Mouse (Mus musculus): ENCODE measurements around the gene Ifih1. TPM values are rescaled to one million over a fixed set of nuclear protein-coding genes. Genes with fewer than 3 reads are reported as not detected.

The Ifih1 gene
- total RNA-seq, 2 experiments from 2014 or later, result 2.1 to 2.2 TPM

- peak; percentile 39 for DNase-seq
Observed at GRCm38 (mm10) chr2:62643405-62644305, 2.4 kb downstream of the Ifih1 start.

GRCm38 (mm10) chr2:62639869-62640268 lies 6.2 kb downstream of the Ifih1 start:
- DNase-seq, result no peak
- intact Hi-C loops (cut with DNase I), result no loop called here

More at GRCm38 (mm10) chr2:62643405-62644305, 2.4 kb downstream of the Ifih1 start:
- intact Hi-C loops (cut with DNase I), result no loop called here

- DNase-seq, result no peak
- intact Hi-C loops (cut with DNase I), result loop anchor here (5.0 kb wide), 1 partner anchor 813 kb away; no protein-coding TSS in a partner anchor
Observed at GRCm38 (mm10) chr2:62630446-62630845, 15.6 kb downstream of the Ifih1 start.

- intact Hi-C loops (cut with DNase I), result loop anchor here (5.0 to 10.0 kb wide), 5 partner anchors 171 to 976 kb away; no protein-coding TSS in a partner anchor
- no peak for DNase-seq
Observed at GRCm38 (mm10) chr2:62628356-62628755, 17.7 kb downstream of the Ifih1 start.

GRCm38 (mm10) chr2:62627728-62628127 lies 18.3 kb downstream of the Ifih1 start:
- DNase-seq, result no peak
- intact Hi-C loops (cut with DNase I), result loop anchor here (5.0 to 10.0 kb wide), 5 partner anchors 170 to 975 kb away; no protein-coding TSS in a partner anchor

GRCm38 (mm10) chr2:62623024-62623441 lies 23.0 kb downstream of the Ifih1 start:
- intact Hi-C loops (cut with DNase I), result loop anchor here (10.0 kb wide), 2 partner anchors 268 to 638 kb away; no protein-coding TSS in a partner anchor
- no peak for DNase-seq

GRCm38 (mm10) chr2:62619679-62620078 lies 26.4 kb downstream of the Ifih1 start:
- intact Hi-C loops (cut with DNase I), result loop anchor here (10.0 kb wide), 2 partner anchors 265 to 635 kb away; no protein-coding TSS in a partner anchor
- DNase-seq, result no peak

GRCm38 (mm10) chr2:62618934-62619341 lies 27.1 kb downstream of the Ifih1 start:
- intact Hi-C loops (cut with DNase I), result no loop called here
- DNase-seq, result no peak

- DNase-seq, result peak; percentile 10
- intact Hi-C loops (cut with DNase I), result no loop called here
Observed at GRCm38 (mm10) chr2:62613133-62613532, 32.9 kb downstream of the Ifih1 start.

GRCm38 (mm10) chr2:62606205-62606604 lies 39.9 kb downstream of the Ifih1 start:
- DNase-seq, result no peak
- intact Hi-C loops (cut with DNase I), result no loop called here

GRCm38 (mm10) chr2:62603530-62603929 lies 42.5 kb downstream of the Ifih1 start:
- intact Hi-C loops (cut with DNase I), result no loop called here
- DNase-seq, result no peak

GRCm38 (mm10) chr2:62596586-62596985 lies 49.5 kb downstream of the Ifih1 start:
- intact Hi-C loops (cut with DNase I), result no loop called here
- DNase-seq, result no peak

GRCm38 (mm10) chr2:62594491-62594890 lies 51.6 kb downstream of the Ifih1 start:
- no peak for DNase-seq
- intact Hi-C loops (cut with DNase I), result no loop called here

- no peak for DNase-seq
- intact Hi-C loops (cut with DNase I), result no loop called here
Observed at GRCm38 (mm10) chr2:62591555-62591954, 54.5 kb downstream of the Ifih1 start.

- intact Hi-C loops (cut with DNase I), result no loop called here
- no peak for DNase-seq
Observed at GRCm38 (mm10) chr2:62589333-62589732, 56.7 kb downstream of the Ifih1 start.

GRCm38 (mm10) chr2:62585769-62586168 lies 60.3 kb downstream of the Ifih1 start:
- intact Hi-C loops (cut with DNase I), result no loop called here
- no peak for DNase-seq

GRCm38 (mm10) chr2:62574962-62575361 lies 71.1 kb downstream of the Ifih1 start:
- no peak for DNase-seq
- intact Hi-C loops (cut with DNase I), result no loop called here

GRCm38 (mm10) chr2:62574250-62574649 lies 71.8 kb downstream of the Ifih1 start:
- intact Hi-C loops (cut with DNase I), result no loop called here
- no peak for DNase-seq

GRCm38 (mm10) chr2:62573753-62574159 lies 72.3 kb downstream of the Ifih1 start, which contains the start of gene Fap:
Gene Fap, minus strand, starts transcription at chr2:62574075.
- no peak for DNase-seq
- intact Hi-C loops (cut with DNase I), result no loop called here

GRCm38 (mm10) chr2:62573099-62573752 lies 72.8 kb downstream of the Ifih1 start:
- DNase-seq, result no peak
- intact Hi-C loops (cut with DNase I), result no loop called here

- intact Hi-C loops (cut with DNase I), result no loop called here
Observed at GRCm38 (mm10) chr2:62564687-62565086, 81.4 kb downstream of the Ifih1 start.

More at GRCm38 (mm10) chr2:62564687-62565086, 81.4 kb downstream of the Ifih1 start:
- DNase-seq, result no peak
